Mouse (Mus musculus): ENCODE results near the gene Fam216a.

The Fam216a gene

GRCm38 (mm10) chr5:122324608-122325431 lies 47.3 kb downstream of the Fam216a start:
- DNase-seq (ENCODE audit: inconsistent age in 2 of 2, low spot score in 1 of 2), result peak; percentile 82 to 87

- peak in 1 of 2 experiments; percentile 18 for DNase-seq (ENCODE audit: inconsistent age in 2 of 2, low spot score in 1 of 2)
Measured at GRCm38 (mm10) chr5:122323523-122323922, 48.6 kb downstream of the Fam216a start.

- DNase-seq (ENCODE audit: inconsistent age in 2 of 2, low spot score in 1 of 2), result peak in 1 of 2 experiments; percentile 58
Measured at GRCm38 (mm10) chr5:122320205-122320781, 51.9 kb downstream of the Fam216a start.

- peak in 1 of 2 experiments; percentile 82 for DNase-seq (ENCODE audit: inconsistent age in 2 of 2, low spot score in 1 of 2)
Measured at GRCm38 (mm10) chr5:122319474-122320204, 52.5 kb downstream of the Fam216a start.

GRCm38 (mm10) chr5:122318976-122319375 lies 53.2 kb downstream of the Fam216a start:
- DNase-seq (ENCODE audit: inconsistent age in 2 of 2, low spot score in 1 of 2), result peak in 1 of 2 experiments; percentile 57

GRCm38 (mm10) chr5:122318100-122318499 lies 54.1 kb downstream of the Fam216a start:
- peak in 1 of 2 experiments; percentile 70 for DNase-seq (ENCODE audit: inconsistent age in 2 of 2, low spot score in 1 of 2)

- peak in 1 of 2 experiments; percentile 77 for DNase-seq (ENCODE audit: inconsistent age in 2 of 2, low spot score in 1 of 2)
Measured at GRCm38 (mm10) chr5:122317329-122318045, 54.7 kb downstream of the Fam216a start.

GRCm38 (mm10) chr5:122314966-122315667 lies 57.0 kb downstream of the Fam216a start:
- DNase-seq (ENCODE audit: inconsistent age in 2 of 2, low spot score in 1 of 2), result peak; percentile 95 to 96
